Mouse (Mus musculus): ENCODE measurements around the gene Limch1.

Limch1 gene

DNA sequence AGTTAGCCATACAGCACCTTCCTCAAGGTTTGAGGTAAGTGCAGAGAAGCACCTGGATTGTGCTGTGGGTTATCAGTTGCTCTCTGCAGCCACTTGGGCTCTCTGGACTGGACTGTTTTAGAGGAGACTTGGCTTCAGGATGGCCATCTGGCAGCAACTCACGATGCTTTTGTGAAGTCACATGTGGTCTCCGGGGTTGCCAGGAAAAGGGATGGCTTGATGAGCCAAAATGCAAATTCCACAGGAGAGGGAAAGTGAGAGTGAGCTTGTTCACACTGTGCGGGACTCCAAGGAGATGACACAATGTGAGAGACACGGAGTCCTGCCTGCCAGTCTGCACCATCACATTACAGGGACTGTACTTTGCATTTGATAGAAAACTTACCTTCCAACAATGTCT is 346.1 kb downstream of the Limch1 start:
- DNase-seq, result no peak

DNA sequence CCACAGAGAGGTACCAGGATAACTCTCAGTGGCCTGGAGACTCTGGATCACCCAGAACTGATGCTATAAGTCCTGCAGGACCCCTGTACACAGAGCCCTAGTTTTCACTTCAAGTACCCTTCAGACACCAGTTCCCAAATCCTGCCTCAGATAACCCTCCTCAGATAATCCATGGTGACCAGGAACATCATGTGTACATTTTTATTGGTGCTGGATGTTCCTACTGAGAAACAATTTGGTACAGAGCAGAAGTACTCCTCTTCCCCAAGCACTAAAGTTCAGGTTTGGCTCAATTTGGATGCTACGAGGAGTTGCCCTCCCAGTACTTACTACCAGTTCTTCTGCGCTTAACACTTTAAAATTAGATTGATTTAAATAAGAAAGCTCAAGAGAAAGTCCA is 348.4 kb downstream of the Limch1 start:
- no peak for DNase-seq

DNA sequence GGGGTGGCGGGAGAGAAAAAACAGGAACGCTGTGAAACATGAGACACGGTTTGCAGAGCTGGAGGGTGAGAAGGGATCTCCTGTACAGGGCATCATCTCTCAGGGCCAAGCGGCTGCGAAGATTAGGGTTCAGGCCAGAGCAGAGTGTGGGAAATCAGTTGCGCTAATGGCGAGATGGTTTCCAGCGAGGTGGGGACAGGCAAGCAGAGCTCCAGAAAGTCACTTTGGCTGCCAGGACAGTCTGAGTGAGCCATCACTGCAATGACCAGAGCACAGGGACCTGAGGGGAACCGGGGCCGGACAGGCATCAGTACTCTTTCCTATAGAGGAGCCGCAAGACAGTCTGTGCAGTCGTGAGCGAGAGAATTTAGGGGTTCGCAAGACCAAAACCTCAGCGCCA is 349.5 kb downstream of the Limch1 start:
- no peak for DNase-seq

DNA sequence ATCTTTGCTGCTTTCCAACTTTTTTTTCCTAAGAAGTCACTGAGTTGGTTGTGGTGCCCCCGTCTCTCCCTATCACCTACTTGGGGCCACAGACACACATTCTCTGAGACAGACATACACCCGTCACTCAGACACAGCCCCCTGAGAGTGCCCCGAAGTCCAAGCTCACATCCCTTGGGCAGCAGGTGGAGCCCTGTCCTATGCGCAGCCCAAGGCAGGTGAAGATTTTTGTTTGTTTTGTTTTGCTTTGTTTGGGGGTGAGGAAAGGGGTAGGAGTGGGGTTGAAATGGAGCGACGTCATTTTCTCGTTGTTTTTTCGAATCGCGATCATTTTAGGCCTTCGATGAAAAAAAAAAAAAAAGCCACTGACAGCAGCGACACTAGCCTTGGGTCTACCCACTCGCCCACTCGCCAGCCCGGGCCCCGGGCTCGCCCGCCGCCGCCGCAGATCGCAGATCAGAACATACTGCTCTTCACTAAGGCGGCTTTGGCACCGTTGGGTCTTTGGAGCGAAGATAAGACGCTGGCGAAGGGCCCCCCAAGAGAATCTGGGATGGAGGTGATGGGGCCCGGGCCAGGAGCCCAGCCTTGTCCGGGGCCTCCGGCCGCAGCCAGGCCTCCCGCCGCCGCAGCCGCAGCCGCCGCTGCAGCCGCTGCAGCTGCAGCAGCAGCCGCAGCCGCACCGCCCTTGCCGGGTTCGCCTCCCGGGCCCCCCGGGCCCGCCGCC is 350.2 kb downstream of the Limch1 start:
- DNase-seq, result no peak

DNA sequence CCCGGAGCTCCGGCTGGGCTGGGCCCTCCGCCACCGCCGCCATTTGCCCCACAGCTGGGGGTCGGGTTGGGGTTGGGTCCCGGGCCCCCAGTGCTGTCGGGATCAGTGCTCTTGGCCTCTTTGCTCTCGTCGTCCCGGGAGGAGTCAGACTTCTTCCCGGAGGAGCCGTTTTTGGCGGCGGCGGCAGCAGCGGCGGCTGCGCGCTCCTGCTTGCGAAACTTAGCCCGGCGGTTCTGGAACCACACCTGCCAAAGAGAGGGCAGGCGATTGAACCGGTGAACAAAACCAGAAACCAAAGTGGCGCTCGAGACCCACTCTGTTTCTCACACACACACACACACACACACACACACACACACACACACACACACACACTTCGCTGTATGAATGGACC is 350.7 kb downstream of the Limch1 start:
- no peak for DNase-seq

DNA sequence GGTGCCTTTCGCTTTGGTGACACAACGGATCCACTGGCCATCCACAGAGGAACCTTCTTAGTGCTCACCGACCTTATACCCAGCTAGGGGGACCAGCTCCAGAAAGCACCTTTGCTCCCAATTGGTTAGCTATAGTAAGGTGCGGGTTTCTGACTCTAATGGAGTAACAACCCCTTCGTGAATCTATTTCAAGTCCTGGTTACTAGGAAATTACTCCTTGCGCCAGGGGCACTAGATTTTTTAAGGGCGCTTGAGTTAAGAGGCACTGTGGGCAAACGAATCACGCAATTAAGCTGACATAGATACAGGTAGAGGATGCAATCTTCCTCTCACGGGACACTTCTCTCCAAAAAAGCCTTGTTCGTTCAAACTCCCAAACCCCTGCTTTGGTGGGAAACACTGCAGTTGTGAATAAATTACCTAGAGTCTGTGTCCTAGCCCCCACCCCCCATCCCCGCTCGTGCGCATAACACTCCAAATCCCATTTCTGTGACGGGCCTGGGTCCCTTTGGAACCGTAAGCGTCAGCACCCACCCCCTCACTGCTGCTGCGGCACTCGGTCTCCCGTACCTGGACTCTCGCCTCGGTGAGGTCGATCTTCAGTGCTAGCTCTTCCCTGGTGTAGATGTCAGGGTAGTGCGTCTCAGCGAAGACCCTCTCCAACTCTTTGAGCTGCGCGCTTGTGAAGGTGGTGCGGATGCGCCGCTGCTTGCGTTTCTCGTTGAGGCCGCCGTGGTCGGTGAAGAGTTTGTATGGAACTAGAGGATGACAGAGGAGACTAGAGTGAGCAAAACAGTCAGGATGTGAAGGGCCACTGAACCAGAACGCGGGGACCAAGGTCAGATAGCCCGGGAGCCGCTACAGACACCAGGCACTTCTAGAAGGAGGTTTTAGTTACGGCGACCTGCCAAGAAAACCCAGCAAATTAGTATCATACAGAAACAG is 351.8 kb downstream of the Limch1 start:
- DNase-seq, result no peak

DNA sequence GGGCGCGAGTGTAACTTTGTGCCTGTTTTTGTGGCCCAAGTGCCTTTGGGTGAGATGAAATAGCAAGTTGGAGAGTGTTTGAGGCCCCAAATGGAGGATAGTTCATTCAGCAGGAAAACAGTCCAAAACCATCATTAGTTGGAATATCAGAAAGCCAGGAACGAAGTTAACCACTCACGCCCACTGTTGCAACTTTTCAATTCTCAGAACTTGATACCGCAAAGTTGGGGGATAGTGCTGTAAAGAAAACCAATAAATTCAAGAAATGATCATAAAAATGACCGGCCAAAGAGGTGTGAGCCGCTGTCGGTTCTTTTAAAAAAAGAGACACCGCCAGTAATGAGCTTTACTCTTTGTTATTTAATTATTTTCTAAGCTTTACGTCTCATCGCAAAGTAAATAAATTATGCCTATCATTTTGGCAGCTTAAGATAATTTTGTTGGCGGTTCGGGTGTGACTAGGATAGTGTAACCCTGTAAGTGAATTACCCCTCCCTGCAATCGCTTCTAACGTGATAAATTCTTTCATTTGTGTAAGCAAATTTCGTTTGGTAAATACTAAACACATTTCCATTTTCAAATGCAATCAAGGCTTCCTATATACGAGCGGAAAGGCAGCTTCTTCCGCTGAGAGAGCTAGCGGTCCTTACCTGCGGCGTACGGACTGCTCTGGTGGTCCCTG is 352.6 kb downstream of the Limch1 start:
- no peak for DNase-seq

DNA sequence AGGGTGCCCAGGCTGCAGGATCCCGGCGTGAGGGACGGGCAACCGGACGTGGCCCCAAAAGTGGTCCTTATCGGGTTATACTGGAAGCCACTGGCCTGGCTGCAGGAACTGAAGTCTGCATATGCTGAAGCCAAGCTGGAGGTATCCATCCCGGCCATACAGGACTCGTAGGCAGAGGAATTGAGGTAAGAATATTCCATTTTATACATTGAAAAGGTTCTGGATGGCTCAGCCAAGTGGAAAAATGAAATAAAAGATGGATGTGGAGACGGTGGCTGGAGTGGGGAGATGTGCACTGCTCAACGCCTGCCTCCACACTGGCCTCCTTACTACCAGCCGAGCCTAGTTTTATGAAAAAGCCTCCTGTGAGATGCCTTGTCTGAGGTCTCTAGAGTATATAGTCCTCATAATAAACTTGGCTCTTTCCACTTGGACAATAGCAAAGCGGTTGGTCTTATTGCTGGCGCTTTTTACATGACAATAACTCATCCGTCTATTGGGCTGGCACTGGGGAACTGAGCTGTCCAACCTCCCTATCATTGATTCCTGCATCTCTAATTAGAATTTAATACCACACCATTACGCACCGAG is 353.2 kb downstream of the Limch1 start, which contains the start of gene Phox2b:
Phox2b (minus strand) TSS at position 569 of the 591 bp plus-strand sequence.
- no peak for DNase-seq

DNA sequence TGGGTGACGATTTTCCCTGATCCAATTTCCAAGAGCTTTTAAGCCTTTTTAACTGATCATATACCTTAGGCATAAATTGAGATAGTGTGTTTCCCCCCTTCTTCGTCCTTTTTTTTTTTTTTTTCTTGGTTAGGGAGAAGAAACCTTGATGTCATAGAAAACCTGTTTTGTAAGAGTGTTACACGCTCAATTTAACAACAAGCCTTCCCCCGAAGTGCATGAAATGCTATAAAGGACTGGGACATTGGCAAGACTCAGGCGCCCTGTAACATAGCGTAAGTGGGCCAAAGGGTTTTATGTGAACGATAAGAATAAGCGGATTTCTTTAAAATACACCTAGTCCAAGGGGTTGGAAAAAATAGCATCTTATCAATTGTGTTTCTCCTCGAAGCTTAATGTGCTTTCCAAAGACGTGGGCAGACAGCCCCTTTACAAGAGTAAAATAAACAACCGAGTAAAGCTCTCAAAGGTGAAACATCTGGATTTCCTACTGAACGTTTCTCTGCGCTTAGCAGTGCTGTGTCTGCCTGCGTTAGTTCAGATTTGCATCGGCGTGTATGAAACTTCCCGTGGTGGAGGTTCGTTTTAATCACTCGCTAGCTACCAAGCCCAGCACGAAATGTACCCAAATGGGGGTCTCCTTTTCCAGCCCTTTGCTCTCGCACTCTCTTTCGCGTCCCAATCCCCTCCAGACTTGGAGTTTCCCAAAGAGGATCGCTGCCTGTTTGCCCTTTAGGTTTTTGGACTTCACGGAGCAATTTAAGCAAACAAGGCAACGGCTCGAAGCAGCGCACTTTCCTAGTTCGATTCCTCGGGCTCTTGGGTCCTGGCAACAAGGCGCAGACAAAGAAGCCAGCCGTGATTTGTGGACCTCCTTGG is 354.0 kb downstream of the Limch1 start:
- no peak for DNase-seq

DNA sequence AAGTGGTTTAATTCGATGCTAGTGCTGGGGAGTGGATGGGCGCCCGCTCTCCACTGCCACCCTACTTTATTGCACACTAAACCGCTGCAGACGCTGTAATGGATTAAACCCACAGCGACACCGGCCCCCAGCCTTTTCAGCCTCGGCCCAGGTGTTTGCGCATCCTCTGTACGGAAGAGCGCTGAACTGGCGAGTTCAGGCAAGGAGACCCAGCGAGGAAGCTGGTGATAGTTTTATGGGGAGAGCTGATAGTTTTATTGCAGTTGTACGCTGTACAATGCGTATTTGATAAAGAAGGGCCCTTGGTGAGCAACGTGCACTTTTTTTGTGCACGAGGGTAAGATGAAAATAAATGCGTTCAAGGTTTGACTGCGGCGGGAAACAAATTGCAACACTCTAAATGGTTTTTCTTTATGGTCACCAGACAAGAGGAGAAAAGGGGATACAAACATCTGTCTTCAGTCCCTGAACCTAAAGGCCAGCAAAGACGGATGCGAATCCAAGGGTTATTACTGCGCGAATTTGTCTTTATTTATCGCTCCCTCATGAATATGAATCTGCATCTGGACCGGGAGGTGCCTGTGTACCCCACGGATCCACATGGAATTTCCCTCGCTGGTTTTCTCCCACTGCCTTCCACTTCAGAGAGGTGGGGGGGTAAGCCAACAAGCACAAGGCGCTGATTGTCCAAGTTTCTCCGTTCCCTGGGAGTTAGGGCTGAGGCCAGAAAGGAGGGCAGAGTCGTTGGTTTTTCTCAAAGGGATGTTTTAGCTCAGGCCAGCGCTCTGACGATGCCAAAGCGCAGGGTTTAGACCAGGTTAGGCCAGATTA is 355.2 kb downstream of the Limch1 start:
- DNase-seq, result no peak

DNA sequence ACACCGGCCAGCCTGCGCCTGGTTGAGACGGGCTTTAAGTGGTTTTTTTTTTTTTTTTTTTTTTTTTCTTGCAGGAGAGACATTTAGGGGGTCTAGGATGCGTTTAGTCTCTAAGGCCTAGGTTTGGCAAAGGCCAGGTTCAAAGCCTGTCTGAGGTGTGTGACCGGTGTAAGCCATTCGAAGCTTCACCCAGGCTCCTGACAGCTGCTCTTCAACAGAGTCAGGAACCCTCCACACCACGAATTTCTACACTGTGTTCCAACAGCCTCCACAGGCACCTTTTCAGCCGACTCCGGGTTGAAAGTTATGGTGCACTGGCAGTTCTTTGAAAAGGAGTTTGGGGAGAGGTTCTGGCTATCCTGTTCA is 355.8 kb downstream of the Limch1 start:
- DNase-seq, result no peak

DNA sequence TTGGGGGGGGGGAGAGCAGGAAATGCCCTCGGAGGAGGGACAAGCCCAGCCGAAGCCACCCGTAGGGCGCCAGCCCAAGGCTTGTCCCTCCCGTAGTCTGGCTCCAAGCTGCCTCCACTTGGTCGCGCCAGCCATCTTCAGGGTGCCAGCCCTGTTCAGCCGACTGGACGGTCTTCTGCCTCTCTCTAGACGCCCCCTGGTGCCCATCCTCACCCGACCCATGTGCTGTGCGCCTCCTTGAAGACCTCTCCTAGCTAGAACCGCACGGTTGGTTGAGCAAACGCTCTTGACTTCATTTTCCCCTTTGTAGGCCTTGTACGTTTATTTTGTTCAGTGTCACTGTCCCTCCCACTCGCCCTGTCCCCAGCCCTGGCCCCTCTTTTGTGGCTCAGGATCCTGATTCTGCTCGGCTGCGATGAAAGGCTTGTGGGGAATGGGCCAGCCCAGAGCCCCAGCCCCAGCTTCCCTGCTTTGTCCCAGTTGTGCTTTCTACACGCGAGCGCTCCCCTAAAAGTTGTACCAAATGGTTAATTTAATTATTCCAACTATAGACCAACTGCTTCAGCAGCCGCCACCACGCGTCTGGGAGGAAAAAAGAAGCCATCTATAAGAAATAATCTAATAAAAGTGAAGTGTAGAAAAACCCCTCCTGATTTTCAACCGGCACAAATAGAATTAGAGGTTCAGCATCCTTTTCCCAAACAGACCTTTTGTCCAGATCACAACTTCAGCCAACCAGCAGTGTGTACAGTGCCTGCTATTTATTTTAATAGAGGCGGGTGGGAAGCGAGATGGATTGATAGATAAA is 356.4 kb downstream of the Limch1 start:
- no peak for DNase-seq

DNA sequence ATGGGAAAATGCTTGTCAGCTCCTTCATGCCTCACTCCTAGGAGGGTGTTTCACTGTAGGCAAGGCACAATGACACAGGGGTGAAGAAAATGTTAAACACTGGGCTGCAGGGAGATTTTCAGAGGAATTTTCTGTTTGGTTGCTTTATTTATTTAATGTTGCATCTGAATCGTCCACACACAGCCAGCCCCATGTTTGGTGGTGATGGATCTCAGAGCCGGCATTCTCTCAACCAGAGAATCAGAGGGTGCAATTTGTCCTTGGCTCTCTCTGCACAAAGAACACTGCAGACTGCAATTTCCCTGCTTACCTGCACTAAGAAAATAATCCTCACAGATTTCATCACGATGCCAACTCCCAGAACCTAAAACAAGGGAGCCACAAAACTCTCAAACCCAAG is 357.4 kb downstream of the Limch1 start:
- no peak for DNase-seq

DNA sequence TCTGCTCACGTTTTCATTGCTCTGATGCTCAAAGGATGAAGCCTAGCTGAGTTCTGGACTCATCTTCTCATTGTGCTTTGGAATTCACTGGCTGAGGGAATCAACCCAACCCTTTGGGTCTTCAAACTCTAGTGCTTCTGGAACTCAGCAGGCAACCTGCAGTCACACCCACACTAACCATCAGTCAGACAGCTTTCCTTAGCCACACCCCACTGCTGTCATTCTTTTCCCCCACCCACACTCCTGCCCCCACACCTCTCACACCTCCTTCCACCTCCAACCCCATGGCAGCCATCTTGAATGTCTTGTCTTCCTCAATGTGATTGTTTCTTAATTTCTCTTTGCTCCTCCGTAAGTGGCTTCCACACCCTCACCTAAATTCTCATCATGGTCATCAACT is 360.6 kb downstream of the Limch1 start:
- DNase-seq, result no peak
